Mouse (Mus musculus) midbrain, embryonic 13.5 days (tissue): ENCODE measurements at regions not wholly inside any gene's neighbourhood (a gene's known extent, or its start where the extent isn't known, plus 50 kb on each side); places are given as distances from the start of the nearest gene placed in this dataset.

ENCODE experiments used
- ATAC-seq: fragments of 200-750 bp; cut with Nextera tagmentation; 2 replicates; pipeline ENCODE4 v1.8.0; 2017; ENCODE audit warnings: mild to moderate bottlenecking, moderate TSS enrichment, moderate library complexity
- H3K27ac ChIP-seq: fragments of 300-500 bp; sonication (generic); 2 replicates; pipeline ENCODE4 v1.5.1; 2015; ENCODE audit warnings: inconsistent platforms, mild to moderate bottlenecking, moderate library complexity
- H3K27me3 ChIP-seq: fragments of 300-500 bp; sonication (generic); 2 replicates; pipeline ENCODE4 v1.6.1; 2015; ENCODE audit warnings: mild to moderate bottlenecking, inconsistent platforms
- H3K36me3 ChIP-seq: fragments of 300-500 bp; sonication (generic); 2 replicates; pipeline ENCODE4 v1.6.1; 2015; ENCODE audit warnings: mild to moderate bottlenecking, inconsistent platforms
- H3K4me1 ChIP-seq: fragments of 300-500 bp; sonication (generic); replicated peaks from 2 replicates; pipeline ENCODE4 v1.6.1; 2015; ENCODE audit warnings: inconsistent platforms
- H3K4me2 ChIP-seq: fragments of 300-500 bp; sonication (generic); replicated peaks from 2 replicates; pipeline ENCODE4 v1.6.1; 2015; ENCODE audit warnings: moderate library complexity, mild to moderate bottlenecking, inconsistent platforms
- H3K4me3 ChIP-seq: fragments of 300-500 bp; sonication (generic); replicated peaks from 2 replicates; pipeline ENCODE4 v1.5.1; 2015; ENCODE audit warnings: mild to moderate bottlenecking, inconsistent platforms
- H3K9ac ChIP-seq: fragments of 300-500 bp; sonication (generic); replicated peaks from 2 replicates; pipeline ENCODE4 v1.6.1; 2015; ENCODE audit warnings: mild to moderate bottlenecking, inconsistent platforms
- H3K9me3 ChIP-seq: fragments of 300-500 bp; sonication (generic); 2 replicates; pipeline ENCODE4 v1.6.1; 2016; ENCODE audit warnings: mild to moderate bottlenecking, inconsistent platforms
- WGBS: fragments of 180-500 bp; shearing (Covaris S2); methylation state at CpG from one replicate; pipeline ENCODE4 v1.1.7; 2015; 5-methylcytosine and 5-hydroxymethylcytosine counted together

DNA sequence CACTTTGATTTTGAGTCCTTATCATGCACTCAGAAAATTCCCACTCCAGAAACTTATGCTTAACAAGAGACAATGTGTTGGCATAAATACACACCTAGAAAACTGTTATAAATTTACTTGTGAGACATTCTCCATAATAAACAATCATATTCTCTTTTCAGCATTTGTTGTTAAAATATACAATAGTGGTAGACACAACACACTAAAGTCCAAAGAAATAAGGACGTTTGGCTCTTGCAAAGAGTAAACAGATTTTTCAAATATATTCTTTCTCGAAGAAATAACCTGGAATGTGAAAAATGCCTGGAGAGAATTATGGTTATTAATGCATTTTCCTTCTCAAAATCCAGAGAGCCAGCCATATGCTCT lies 91.8 kb upstream of the Ddit4l start:
- ATAC-seq: no peak
- H3K36me3 ChIP-seq: no peaks in the 10 kb centered on the region
- 0 out of 2 replicates have a peak, but pooled peaks cover 8% of the 10 kb centered on the region for H3K4me1 ChIP-seq
- no peak overlapping the region for H3K9ac ChIP-seq
- H3K4me3 ChIP-seq: no peak overlapping the region
- no peak overlapping the region for H3K4me2 ChIP-seq
- WGBS: 71% methylated on average over 2 of the region's 2 CpGs
- no peak overlapping the region for H3K27ac ChIP-seq
- H3K27me3 ChIP-seq: 0 out of 2 replicates have a peak, but pooled peaks cover 8% of the 10 kb centered on the region
- H3K9me3 ChIP-seq: no peaks in the 10 kb centered on the region

DNA sequence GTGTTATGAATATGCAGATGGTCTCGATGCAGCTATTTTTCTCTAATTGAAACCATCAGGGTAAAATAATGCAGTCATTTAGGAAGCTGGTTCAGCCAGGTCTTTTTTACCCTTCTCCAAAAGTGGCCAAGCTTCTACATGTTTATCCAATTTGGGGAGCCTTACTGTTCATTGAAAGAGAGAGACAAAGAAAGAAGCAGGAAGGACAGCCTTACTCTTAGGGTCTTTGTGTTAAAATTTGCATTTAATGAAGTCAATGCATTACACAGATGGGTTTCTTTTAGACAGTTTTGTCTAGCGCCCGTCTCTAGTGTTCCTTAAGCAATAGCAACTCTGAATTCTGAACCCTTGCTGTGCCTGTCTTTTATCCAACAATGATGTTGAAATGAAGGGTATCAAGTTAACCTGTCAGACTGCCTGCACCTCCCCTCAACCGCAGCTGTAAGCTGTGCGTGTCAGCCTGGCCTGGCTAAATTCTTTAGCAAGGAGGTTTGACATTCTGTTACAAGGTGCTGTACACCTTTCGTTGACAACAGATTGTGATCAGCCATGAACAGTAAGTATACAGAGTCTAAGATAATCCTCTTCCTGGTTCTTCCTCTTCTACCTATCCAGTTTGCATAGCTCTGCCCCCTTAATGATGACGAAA lies 91.3 kb upstream of the Ddit4l start:
- H3K36me3 ChIP-seq: no peaks in the 10 kb centered on the region
- 0 out of 2 replicates have a peak, but pooled peaks have one; percentile 48 for ATAC-seq
- H3K27me3 ChIP-seq: 0 out of 2 replicates have a peak, but pooled peaks cover 8% of the 10 kb centered on the region
- H3K4me2 ChIP-seq: no peak overlapping the region
- H3K9ac ChIP-seq: no peak overlapping the region
- WGBS: 31% methylated on average over 7 of the region's 7 CpGs
- no peak overlapping the region for H3K4me3 ChIP-seq
- H3K9me3 ChIP-seq: no peaks in the 10 kb centered on the region
- H3K27ac ChIP-seq: peak overlapping the region; percentile 14
- 0 out of 2 replicates have a peak, but pooled peaks cover 8% of the 10 kb centered on the region for H3K4me1 ChIP-seq

DNA sequence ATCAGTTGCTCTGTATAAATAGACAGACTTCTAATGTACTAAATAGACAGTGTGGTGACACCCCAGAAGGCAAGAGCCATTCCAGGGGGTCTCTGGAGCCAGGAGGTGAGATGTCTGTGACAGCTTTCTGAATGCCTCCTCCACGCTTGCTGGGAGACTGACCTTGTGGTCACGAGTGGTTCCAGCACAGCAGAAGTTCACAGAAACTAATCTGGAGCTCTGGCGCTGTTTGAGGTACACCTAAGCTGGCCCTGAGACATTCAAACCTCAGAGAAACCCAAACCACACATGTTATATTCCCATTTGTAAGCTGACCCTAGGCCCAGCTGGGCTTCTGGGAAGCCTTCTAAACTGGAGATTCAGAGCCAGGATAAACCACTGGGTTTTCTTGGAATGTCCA lies 79.7 kb upstream of the Ddit4l start:
- peaks cover 40% of the 10 kb centered on the region for H3K27me3 ChIP-seq
- no peak overlapping the region for H3K27ac ChIP-seq
- no peaks in the 10 kb centered on the region for H3K9me3 ChIP-seq
- no peaks in the 10 kb centered on the region for H3K4me1 ChIP-seq
- H3K4me3 ChIP-seq: no peak overlapping the region
- no peak overlapping the region for H3K4me2 ChIP-seq
- WGBS: 89% methylated on average over 3 of the region's 3 CpGs
- ATAC-seq: no peak
- no peak overlapping the region for H3K9ac ChIP-seq
- H3K36me3 ChIP-seq: no peaks in the 10 kb centered on the region

DNA sequence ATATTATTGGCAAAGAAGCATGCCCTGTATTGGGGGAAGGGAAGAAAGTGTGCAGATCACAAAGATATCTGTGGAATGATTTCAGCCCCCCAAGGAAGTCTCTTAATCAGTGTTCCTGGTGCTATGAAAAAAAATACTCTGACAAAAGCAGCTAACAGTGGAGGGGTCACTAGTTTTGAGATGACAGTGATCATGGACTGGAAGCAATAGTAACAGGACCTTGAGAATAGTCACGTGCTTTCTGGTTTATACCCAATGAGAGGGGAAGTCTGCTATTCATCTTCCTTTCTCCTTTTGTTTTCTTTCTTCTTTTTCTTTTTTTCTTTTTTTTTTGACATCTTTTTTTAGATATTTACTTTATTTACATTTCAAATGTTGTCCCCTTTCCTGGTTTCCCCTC lies 79.1 kb upstream of the Ddit4l start:
- ATAC-seq: no peak
- Histone ChIP-seq H3K9me3 (no peaks in the 10 kb centered on the region), H3K4me1 (peaks cover 2% of the 10 kb centered on the region), H3K9ac (no peak overlapping the region), H3K36me3 (no peaks in the 10 kb centered on the region), H3K27me3 (peaks cover 44% of the 10 kb centered on the region), H3K27ac (no peak overlapping the region), H3K4me2 (no peak overlapping the region), H3K4me3 (no peak overlapping the region)
- WGBS: 72% methylated on average over 1 of the region's 1 CpGs

DNA sequence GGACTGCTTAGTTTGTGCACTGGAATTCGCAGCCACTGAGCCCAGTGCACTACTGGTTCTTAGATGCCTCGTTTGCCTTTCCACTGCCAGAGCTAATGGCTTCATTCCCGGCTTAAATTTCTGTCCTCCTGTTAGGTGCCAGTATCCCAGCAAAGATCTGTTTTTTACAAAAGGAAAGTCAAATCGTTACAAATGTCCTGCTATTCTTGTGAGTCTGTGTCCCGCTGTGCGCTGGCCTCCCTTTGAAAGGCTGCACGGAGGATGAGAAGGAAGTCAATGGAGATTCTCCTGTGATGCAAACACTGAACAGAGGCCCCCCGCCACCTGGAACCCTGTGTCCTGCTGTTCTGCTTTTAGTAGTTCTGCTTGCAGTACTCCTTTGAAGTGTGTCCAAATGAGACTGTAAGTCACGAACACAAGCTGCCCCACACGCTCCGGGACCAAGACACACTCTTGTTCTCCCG lies 74.0 kb upstream of the Ddit4l start:
- peaks cover 69% of the 10 kb centered on the region for H3K27me3 ChIP-seq
- H3K9me3 ChIP-seq: no peaks in the 10 kb centered on the region
- peak overlapping the region; percentile 24 for H3K4me3 ChIP-seq
- H3K36me3 ChIP-seq: no peaks in the 10 kb centered on the region
- peak; percentile 86 for ATAC-seq
- H3K4me2 ChIP-seq: peak overlapping the region; percentile 48
- H3K27ac ChIP-seq: no peak overlapping the region
- WGBS: 1% methylated on average over 12 of the region's 12 CpGs
- peaks cover 12% of the 10 kb centered on the region for H3K4me1 ChIP-seq
- H3K9ac ChIP-seq: 0 out of 2 replicates have a peak overlapping the region, but pooled peaks have one; percentile 11

DNA sequence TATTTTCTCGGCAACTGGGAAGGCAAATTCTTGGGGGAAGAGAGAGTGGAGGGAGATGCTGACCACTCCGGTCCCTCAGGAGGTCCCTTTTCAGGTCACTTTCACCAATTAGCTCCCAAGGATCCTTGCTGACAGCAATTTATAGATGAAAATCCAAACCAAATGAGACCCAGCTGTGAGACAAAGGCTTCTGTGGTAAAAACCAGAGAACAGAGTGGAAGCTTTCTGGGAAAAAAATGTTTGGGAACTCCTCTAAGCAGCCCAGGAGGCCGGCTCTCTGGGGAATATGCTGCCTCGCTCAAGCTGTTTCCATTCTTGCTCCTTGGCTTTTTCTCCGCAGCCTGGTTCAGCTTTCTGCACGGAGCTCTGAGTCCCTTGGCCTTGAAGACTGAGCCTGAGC lies 73.5 kb upstream of the Ddit4l start:
- H3K27me3 ChIP-seq: peaks cover 67% of the 10 kb centered on the region
- no peaks in the 10 kb centered on the region for H3K9me3 ChIP-seq
- H3K36me3 ChIP-seq: no peaks in the 10 kb centered on the region
- peak overlapping the region; percentile 48 for H3K4me2 ChIP-seq
- peak overlapping the region; percentile 24 for H3K4me3 ChIP-seq
- H3K4me1 ChIP-seq: peaks cover 12% of the 10 kb centered on the region
- no peak overlapping the region for H3K27ac ChIP-seq
- ATAC-seq: peak; percentile 43
- 0 out of 2 replicates have a peak overlapping the region, but pooled peaks have one; percentile 11 for H3K9ac ChIP-seq
- WGBS: 4% methylated on average over 6 of the region's 6 CpGs

DNA sequence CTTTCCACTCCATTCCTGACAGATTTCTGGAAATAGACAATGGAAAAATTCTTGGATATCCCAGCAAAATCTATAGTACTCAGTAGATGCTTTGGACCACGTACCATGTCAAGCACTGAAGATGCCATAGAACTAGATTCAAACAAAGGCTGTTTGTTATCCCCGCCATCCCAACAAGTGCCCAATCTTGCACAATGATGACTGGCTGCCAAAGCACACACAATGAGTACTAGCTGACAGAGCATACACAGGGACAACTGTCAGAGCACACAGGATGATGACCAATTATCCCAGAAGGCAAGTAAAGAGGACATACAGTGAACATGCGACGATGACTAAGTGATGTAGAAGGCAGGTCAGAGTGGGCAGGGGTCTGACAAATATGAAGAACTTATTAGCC lies 70.7 kb upstream of the Ddit4l start:
- Histone ChIP-seq H3K4me2 (no peak overlapping the region), H3K4me3 (no peak overlapping the region), H3K27me3 (peaks cover 64% of the 10 kb centered on the region), H3K4me1 (peaks cover 12% of the 10 kb centered on the region), H3K36me3 (no peaks in the 10 kb centered on the region), H3K9me3 (no peaks in the 10 kb centered on the region), H3K27ac (no peak overlapping the region), H3K9ac (no peak overlapping the region)
- 92% methylated on average over 4 of the region's 4 CpGs for WGBS
- no peak for ATAC-seq

DNA sequence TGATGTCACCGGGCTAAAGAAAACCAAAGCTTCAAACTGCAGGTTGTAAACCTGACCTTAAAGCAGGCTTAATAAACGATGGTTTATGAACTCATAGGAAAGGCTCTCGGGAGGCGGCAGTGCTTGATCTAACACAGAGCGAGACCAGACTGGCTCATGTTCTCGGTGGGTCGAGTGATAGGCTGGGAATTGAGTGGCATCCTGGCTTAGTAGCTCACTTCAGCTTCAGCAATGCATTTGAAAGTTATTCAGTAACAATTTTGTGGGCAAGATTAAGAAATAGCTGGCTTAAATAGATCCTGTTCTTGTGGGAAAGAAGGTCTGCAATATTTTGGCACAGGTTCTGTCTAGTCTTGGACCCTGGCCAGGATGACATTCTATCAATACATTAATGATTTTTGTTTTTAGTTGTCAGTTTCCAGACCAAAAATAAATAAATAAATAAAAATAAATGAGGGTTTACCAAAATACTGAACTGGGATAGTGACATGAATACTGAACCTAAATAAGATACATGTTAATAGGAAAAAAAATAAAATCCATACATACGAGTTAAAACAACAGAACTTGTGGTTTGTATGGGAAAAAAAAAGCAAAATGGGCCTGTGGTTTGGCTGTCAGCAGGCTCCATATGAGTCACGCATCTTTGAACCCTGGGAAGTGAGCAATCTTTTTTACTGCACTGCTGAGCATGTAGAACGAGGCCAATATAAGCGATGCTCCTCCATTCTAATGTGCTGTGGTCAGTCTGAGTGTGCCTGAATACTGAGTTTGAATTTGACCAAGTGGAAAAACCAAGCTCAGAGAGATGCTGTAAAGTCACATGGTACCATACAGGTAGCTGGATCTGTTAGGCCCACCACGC lies 68.7 kb upstream of the Ddit4l start:
- H3K4me3 ChIP-seq: no peak overlapping the region

DNA sequence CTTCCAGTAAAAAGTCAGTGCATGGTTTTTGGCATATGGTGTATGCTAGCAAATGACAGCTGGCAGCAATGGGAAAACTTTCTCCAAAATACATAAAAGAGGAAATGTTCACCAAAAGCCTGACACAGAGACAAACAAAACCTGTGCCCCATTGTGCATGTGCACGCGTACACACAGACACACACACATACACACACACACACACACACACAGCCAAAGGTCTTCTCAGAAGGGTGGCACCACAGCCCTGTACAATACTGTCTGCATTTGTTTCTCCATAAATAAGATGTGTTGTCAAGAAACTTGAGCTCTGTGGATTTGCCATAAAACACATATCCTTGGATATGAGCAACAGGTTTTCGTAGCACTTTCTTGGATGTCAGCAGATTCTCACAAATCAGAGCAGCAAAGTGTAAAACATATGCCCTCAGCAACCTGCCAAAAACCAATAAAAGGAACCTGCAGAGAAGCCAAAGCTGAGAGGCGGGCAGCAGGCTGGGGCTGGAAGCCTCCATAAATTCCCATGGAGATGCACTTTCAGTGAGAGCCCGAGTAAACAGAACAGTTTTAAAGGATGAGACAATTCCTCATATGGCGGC lies 60.5 kb upstream of the Ddit4l start:
- Histone ChIP-seq H3K27me3 (peaks cover 16% of the 10 kb centered on the region; the same call in 1 of the 2 replicates), H3K9me3 (no peaks in the 10 kb centered on the region), H3K4me1 (peaks cover 3% of the 10 kb centered on the region; the same call in 1 of the 2 replicates), H3K4me2 (no peak overlapping the region), H3K9ac (no peak overlapping the region), H3K4me3 (no peak overlapping the region), H3K36me3 (no peaks in the 10 kb centered on the region), H3K27ac (no peak overlapping the region)
- no peak for ATAC-seq
- WGBS: 77% methylated on average over 6 of the region's 6 CpGs

More for the DNA sequence above, 68.7 kb upstream of the Ddit4l start:
- Histone ChIP-seq H3K4me2 (no peak overlapping the region), H3K27me3 (peaks cover 54% of the 10 kb centered on the region), H3K9me3 (no peaks in the 10 kb centered on the region), H3K36me3 (no peaks in the 10 kb centered on the region), H3K4me1 (peaks cover 7% of the 10 kb centered on the region), H3K27ac (no peak overlapping the region), H3K9ac (no peak overlapping the region)
- 89% methylated on average over 12 of the region's 12 CpGs for WGBS
- ATAC-seq: no peak

DNA sequence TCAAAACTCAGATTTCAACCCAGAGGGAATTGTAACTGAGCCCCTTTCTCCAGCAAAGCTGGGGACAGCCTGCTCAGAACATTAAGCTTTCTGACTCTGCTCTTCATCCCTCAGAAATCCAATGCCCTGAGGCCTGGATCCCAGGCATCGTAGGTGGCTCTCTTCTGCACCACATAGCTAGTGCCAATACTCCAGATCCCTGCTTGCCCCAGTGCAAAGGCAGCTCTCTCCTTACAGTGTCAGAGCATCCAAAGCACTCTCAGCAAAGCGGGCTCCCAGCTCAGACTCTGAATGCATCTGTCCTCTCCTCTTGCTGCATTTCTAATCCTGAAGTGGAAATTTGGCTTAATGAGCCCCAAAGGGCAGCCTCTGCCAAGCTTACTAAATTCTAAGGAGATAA lies 59.4 kb upstream of the Ddit4l start:
- no peaks in the 10 kb centered on the region for H3K9me3 ChIP-seq
- no peaks in the 10 kb centered on the region for H3K36me3 ChIP-seq
- no peak for ATAC-seq
- no peak overlapping the region for H3K4me3 ChIP-seq
- no peak overlapping the region for H3K27ac ChIP-seq
- H3K4me1 ChIP-seq: peaks cover 3% of the 10 kb centered on the region; the same call in 1 of the 2 replicates
- peaks cover 12% of the 10 kb centered on the region; the same call in 1 of the 2 replicates for H3K27me3 ChIP-seq
- H3K9ac ChIP-seq: no peak overlapping the region
- no peak overlapping the region for H3K4me2 ChIP-seq
- WGBS: 71% methylated on average over 2 of the region's 2 CpGs

DNA sequence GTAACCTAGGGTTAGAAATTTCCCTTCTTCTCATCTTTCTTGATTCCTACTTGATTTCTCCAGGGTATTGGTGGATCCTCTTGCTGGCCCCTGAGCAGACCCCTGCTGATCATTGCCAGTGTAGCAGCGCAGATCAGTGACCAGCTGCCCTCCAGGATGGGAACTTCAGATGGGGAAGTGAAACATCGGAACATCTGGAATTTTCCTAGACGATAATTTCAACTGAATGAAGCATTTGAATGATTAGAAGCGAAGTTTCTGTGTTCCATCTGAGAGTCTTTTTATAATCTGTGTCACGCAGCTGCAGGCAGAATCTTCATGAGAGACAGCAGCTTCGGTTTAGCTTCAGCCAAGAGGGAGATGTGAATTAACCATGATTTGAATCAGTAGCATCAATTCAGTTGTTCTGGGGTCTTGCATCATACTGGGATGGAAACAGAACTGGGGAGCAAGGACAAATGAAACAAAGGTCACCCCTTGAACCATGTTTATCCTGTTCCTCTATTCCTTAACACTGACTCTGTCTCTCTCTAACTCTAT lies 57.8 kb upstream of the Ddit4l start:
- peaks cover 3% of the 10 kb centered on the region; the same call in 1 of the 2 replicates for H3K4me1 ChIP-seq
- no peak overlapping the region for H3K9ac ChIP-seq
- ATAC-seq: no peak
- H3K27ac ChIP-seq: no peak overlapping the region
- no peak overlapping the region for H3K4me3 ChIP-seq
- WGBS: 88% methylated on average over 6 of the region's 6 CpGs
- H3K4me2 ChIP-seq: no peak overlapping the region
- no peaks in the 10 kb centered on the region for H3K9me3 ChIP-seq
- no peaks in the 10 kb centered on the region for H3K36me3 ChIP-seq
- peaks cover 9% of the 10 kb centered on the region; the same call in 1 of the 2 replicates for H3K27me3 ChIP-seq
